Mouse (Mus musculus): ENCODE results near the gene Hsd17b3.

- no peak for TF ChIP-seq CTCF (conservative IDR thresholded peaks at IDR 0.05; ENCODE audit: insufficient read depth, insufficient read length, low read depth, low read length)
- TF ChIP-seq POLR2A (IDR thresholded peaks at IDR 0.05; ENCODE audit: low read depth, low read length): no peak
Measured at GRCm38 (mm10) chr13:64020902-64021311, 68.1 kb downstream of the Hsd17b3 start.
